Mouse (Mus musculus) spleen, adult 2 months (tissue): ENCODE results near the gene Rad23a. TPM values are rescaled to one million over a fixed set of nuclear protein-coding genes. Genes with fewer than 3 reads are reported as not detected.

Experiments
- DNase-seq, 2 experiments: peaks; one replicate each; pipeline versions ENCODE4 v3.0.0 to v3.0.0-alpha.2; 2012 to 2021; ENCODE audit warnings: low spot score in 2 of 2, low read depth in 1 of 2
- H3K27ac ChIP-seq: fragments of 200-500 bp; 2 replicates; pipeline ENCODE4 v1.5.1; 2012; ENCODE audit warnings: low read length, inconsistent platforms; ENCODE audit not compliant: insufficient read depth
- H3K27me3 ChIP-seq: fragments of 200-500 bp; 2 replicates; pipeline ENCODE4 v1.6.1; 2012; ENCODE audit warnings: mild to moderate bottlenecking, moderate library complexity, low read length, inconsistent platforms; ENCODE audit not compliant: control insufficient read depth, insufficient read depth
- H3K36me3 ChIP-seq: fragments of 200-500 bp; 2 replicates; pipeline ENCODE4 v1.6.1; 2012; ENCODE audit warnings: mild to moderate bottlenecking, low read length, inconsistent platforms; ENCODE audit not compliant: control insufficient read depth, insufficient read depth
- H3K4me1 ChIP-seq: fragments of 200-500 bp; 2 replicates; pipeline ENCODE4 v1.6.1; 2011; ENCODE audit warnings: inconsistent platforms; ENCODE audit not compliant: control insufficient read depth, insufficient read depth, insufficient read length
- H3K4me3 ChIP-seq: fragments of 200-500 bp; 2 replicates; pipeline ENCODE4 v1.5.1; 2011; ENCODE audit warnings: mild to moderate bottlenecking, inconsistent platforms; ENCODE audit not compliant: insufficient read depth, insufficient read length; ENCODE audit errors: extremely low read depth
- CTCF ChIP-seq: fragments of 200-500 bp; IDR thresholded peaks from 2 replicates; pipeline ENCODE4 v1.5.1; 2011; ENCODE audit warnings: mild to moderate bottlenecking, inconsistent platforms; ENCODE audit not compliant: insufficient read depth, insufficient read length, insufficient replicate concordance; ENCODE audit errors: extremely low read depth
- POLR2A ChIP-seq: fragments of 200-500 bp; IDR thresholded peaks from 2 replicates; pipeline ENCODE4 v1.6.1; 2011; ENCODE audit warnings: low read depth, low read length, inconsistent platforms
- WGBS: fragments of 180-500 bp; shearing (Covaris S2); methylation state at CpG from one replicate; pipeline ENCODE4 v1.1.7; 2018; 5-methylcytosine and 5-hydroxymethylcytosine counted together
- polyA plus RNA-seq: library from polyadenylated mRNA; depleted of rRNA; stranded (reverse); fragments of >200 nt; gene quantifications from 2 replicates; pipeline ENCODE4 v1.2.3, GENCODE M21; 2012

Gene Rad23a
- polyA plus RNA-seq, 1 experiment: 162 TPM

DNA sequence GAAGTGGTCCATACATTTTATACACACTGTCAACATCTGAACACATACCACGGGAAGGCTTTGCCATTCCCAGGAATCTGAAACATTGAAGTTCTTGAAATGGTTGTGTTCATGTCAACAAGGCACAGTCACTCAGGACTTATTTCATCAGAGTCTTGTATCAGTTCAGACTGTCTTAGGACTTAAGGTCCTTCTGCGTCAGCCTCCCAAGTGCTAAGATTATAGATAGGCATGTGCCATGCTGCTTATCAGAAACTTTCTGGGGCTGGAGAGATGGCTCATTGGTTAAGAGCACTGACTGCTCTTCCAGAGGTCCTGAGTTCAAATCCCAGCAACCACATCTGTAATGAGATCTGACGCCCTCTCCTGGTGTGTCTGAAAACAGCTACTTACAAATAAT lies 33.9 kb upstream of the Rad23a start:
- TF ChIP-seq CTCF: no peak
- no peak for TF ChIP-seq POLR2A
- Histone ChIP-seq H3K4me1 (peaks cover 10% of the 10 kb centered on the region), H3K27ac (no peak overlapping the region), H3K27me3 (no peaks in the 10 kb centered on the region), H3K36me3 (no peaks in the 10 kb centered on the region), H3K4me3 (no peak overlapping the region)
- no peak for DNase-seq
- WGBS: 87% methylated on average over 3 of the region's 3 CpGs

DNA sequence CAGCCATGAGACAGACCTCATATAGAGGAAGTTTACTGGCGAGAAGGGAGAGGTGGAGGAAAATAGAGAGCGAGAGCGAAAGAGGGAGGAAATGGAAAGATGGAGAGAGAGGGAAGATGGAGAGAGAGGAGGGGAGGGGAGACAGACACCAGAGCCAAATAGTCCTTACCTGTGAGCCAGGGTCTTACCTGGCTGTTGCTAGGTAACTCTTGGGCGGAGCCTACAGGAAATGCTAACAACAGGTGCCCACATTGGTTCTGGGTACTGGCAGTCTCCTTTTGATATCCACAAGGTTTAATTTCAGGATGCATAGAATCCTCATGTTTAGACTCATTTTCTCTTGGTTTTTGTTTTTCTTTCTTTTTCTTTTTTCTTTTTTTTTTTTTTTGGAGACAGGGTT lies 32.6 kb upstream of the Rad23a start:
- TF ChIP-seq POLR2A (no peak), CTCF (no peak)
- H3K4me3 ChIP-seq: no peak overlapping the region
- H3K27me3 ChIP-seq: no peaks in the 10 kb centered on the region
- peaks cover 2% of the 10 kb centered on the region for H3K36me3 ChIP-seq
- WGBS: 77% methylated on average over 4 of the region's 4 CpGs
- no peak for DNase-seq
- H3K27ac ChIP-seq: no peak overlapping the region
- H3K4me1 ChIP-seq: peaks cover 10% of the 10 kb centered on the region

DNA sequence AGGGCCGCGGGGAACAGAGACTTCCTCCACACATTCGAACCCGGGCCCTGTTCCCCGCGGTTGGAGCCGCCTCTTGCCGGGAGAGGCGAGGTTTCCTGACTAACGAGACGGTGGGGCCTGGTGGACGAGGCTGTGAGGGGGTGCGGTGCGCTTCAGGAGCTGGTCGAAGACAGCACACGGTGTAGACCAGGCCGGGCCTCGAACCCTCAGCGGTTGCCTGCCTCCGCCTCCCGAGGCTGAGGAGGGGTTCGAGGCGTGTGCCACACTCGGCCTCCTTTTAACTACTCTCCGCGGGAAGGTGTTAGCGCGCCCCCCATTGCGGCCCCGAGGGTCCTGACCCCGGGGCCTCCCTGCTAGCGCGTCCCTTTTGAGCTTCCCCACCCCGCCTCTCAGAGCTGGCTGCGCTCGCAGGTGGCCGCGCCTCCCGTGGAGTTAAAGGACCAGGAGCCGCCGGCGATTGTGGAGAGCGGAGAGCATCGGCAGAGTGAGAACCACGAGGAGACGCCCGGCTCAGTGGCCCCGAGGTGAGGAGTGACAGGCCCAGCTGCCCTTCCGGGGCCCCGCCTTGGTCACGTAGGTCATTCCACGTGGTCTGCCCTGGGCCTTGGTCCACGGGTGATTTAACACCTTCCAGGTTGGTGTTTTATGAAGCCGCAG lies 32.0 kb upstream of the Rad23a start:
- peak overlapping the region; percentile 66 for H3K4me3 ChIP-seq
- DNase-seq: peak in 1 of 2 experiments; percentile 12
- WGBS: 2% methylated on average over 53 of the region's 54 CpGs
- peaks cover 7% of the 10 kb centered on the region for H3K36me3 ChIP-seq
- H3K4me1 ChIP-seq: peaks cover 10% of the 10 kb centered on the region
- H3K27ac ChIP-seq: no peak overlapping the region
- H3K27me3 ChIP-seq: no peaks in the 10 kb centered on the region
- TF ChIP-seq POLR2A: no peak

DNA sequence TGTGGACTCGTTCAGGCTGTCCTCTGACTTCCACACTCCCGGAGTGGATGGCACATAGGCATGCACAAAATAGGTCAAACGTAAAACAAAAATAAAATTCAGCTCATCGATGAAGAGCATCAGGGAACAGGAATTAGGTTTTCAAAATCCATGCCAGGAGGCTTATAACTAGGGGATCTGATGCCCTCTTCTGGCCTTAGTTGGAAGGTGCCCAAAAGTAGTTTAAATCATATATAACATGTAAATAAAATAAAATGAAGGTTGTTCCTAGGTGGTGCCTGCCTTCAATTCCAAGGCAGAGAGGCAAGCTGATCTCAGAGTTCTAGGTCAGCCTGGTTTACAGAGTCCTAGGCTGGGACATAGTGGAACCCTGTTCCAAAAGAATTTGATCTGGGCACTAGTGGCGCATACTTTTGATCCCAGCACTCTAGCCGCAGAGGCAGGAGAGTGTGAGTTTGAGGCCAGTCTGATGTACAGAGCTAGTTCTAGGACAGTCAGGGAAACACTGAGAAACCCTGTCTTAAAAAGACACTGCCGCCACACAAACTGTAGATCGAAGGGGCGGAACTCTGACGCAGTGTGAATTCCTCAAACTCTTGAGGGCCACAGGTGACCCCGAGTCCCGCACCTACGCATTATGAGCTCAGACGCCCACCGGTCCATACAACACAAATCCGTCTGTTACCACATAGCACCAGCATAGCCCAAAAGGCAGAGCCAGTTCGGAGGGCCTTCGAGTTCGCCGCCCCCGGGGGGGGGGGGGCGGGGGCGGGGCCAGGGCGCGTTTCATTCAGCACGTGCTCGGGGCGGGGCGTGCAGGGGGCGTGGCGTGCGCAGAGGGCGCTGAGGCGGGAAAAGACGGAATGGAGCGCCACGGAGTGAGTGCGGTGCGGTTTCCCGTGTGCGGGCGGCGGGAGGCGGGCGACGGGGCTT lies 31.2 kb upstream of the Rad23a start, which contains the start of gene Syce2:
Gene Syce2 (plus strand): TSS at position 736 of the 933 bp plus-strand sequence.
- 4% methylated on average over 46 of the region's 46 CpGs for WGBS
- Histone ChIP-seq H3K27me3 (no peaks in the 10 kb centered on the region), H3K27ac (peak within 1 kb of the TSS; percentile 36), H3K4me1 (peaks cover 10% of the 10 kb centered on the region), H3K4me3 (peak within 1 kb of the TSS; percentile 66), H3K36me3 (peaks cover 10% of the 10 kb centered on the region)
- TF ChIP-seq CTCF: no peak
- TF ChIP-seq POLR2A: no peak
- peak; percentile 67 to 83 for DNase-seq

DNA sequence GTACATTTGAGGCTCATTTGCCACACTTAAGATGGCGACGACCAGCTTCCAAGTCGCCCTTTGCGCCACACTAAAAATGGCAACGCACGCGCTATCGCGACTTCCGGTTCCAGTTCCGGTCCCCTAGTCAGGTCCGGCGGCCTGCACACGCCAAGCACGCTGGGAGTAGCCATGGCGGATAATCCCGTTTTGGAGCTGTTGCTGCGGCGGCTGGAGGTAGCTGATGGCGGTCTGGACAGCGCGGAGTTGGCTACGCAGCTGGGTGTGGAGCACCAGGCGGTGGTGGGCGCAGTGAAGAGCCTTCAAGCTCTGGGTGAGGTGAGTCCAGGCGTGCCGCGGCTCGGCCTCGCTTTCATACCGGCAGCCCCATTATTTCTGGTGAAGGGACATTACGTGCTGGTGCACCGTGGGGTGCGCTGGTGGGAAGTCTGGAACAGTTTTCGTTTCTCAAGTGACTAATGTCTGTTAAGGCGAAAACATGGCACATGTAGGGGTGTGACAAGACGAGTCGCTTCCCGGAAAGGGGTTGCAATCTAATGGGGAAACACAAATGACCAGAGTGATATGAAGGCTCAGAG lies 16.5 kb upstream of the Rad23a start, which contains the start of gene Farsa:
Gene Farsa (plus strand): TSS at position 126 of the 578 bp plus-strand sequence.
- Histone ChIP-seq H3K4me3 (peak within 1 kb of the TSS; percentile 68), H3K36me3 (peaks cover 9% of the 10 kb centered on the region), H3K27ac (peak within 1 kb of the TSS; percentile 61), H3K4me1 (no peaks in the 10 kb centered on the region), H3K27me3 (no peaks in the 10 kb centered on the region)
- under 1% methylated on average over 39 of the region's 39 CpGs for WGBS
- peak; percentile 81 to 87 for DNase-seq
- TF ChIP-seq CTCF: no peak
- TF ChIP-seq POLR2A: peak; percentile 89

DNA sequence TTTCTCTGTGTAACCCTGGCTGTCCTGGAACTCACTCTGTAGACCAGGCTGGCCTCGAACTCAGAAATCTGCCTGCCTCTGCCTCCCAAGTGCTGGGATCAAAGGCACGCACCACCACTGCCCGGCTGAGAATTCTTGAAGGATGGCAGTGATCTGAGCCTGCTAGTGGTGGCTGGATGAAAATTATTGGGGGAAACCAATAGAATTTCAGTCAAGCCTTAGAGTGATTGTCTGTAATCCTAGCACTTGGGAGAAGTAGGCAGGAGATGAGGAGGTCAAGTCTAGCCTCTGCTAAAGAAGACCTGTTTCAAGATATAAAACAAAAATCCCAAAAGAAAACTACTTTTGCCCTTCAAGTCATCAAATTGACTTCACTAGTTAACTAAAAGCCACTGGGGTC lies 16.0 kb upstream of the Rad23a start:
- TF ChIP-seq CTCF (no peak), POLR2A (no peak)
- Histone ChIP-seq H3K4me3 (no peak overlapping the region), H3K27me3 (no peaks in the 10 kb centered on the region), H3K27ac (no peak overlapping the region), H3K36me3 (peaks cover 7% of the 10 kb centered on the region), H3K4me1 (no peaks in the 10 kb centered on the region)
- no peak for DNase-seq
- WGBS: 91% methylated on average over 3 of the region's 3 CpGs
